Mouse (Mus musculus) CH12.LX (cell line): ENCODE results near the gene Atp5b. TPM values are rescaled to one million over a fixed set of nuclear protein-coding genes. Genes with fewer than 3 reads are reported as not detected.

Source experiments
- DNase-seq: peaks from one replicate; pipeline ENCODE4 v3.0.0-alpha.2; 2013; ENCODE audit errors: extremely low read depth
- H3K27ac ChIP-seq: 2 replicates; pipeline ENCODE4 v1.5.1; 2012; ENCODE audit warnings: low read depth, mild to moderate bottlenecking, control low read depth, moderate library complexity; ENCODE audit not compliant: insufficient read depth
- H3K27me3 ChIP-seq: replicated peaks from 2 replicates; pipeline ENCODE3; 2012; ENCODE audit warnings: inconsistent platforms
- H3K36me3 ChIP-seq, 2 experiments: replicated peaks in 1 of 2; 2 replicates each; pipeline versions ENCODE3 to v1.6.1; 2012; ENCODE audit warnings: inconsistent platforms in 1 of 2, low read length in 1 of 2, mild to moderate bottlenecking in 1 of 2, mixed read lengths in 1 of 2, moderate library complexity in 1 of 2; ENCODE audit not compliant: control insufficient read depth in 1 of 2, insufficient read depth in 1 of 2
- H3K4me1 ChIP-seq, 2 experiments: 2 replicates each; pipeline ENCODE4 v1.6.1; 2012; ENCODE audit warnings: inconsistent platforms in 1 of 2, moderate library complexity in 1 of 2; ENCODE audit not compliant: insufficient read depth in 2 of 2, control insufficient read depth in 1 of 2
- H3K4me2 ChIP-seq: 2 replicates; pipeline ENCODE4 v1.6.1; 2012; ENCODE audit warnings: low read depth, mild to moderate bottlenecking, control low read depth; ENCODE audit not compliant: poor library complexity, insufficient read depth, severe bottlenecking
- H3K4me3 ChIP-seq, 3 experiments: fragments of 150-350 bp in 1 of 3; sonication (generic) in 1 of 3; replicated peaks in 1 of 3; 2 replicates each; pipeline versions ENCODE3 to v1.5.1; 2011 to 2012; ENCODE audit warnings: low read depth in 2 of 3, low read length in 2 of 3, mild to moderate bottlenecking in 2 of 3, moderate library complexity in 2 of 3, control low read depth in 1 of 3, improper control_type of control experiment in 1 of 3, inconsistent platforms in 1 of 3, mixed read lengths in 1 of 3; ENCODE audit not compliant: poor library complexity in 1 of 3
- H3K79me2 ChIP-seq: replicated peaks from 2 replicates; pipeline ENCODE4 v1.6.1; 2012; ENCODE audit warnings: mild to moderate bottlenecking, moderate library complexity; ENCODE audit not compliant: control insufficient read depth, poor library complexity, insufficient read depth, severe bottlenecking; ENCODE audit errors: extremely low read depth
- H3K9ac ChIP-seq: 2 replicates; pipeline ENCODE4 v1.6.1; 2012; ENCODE audit warnings: low read depth, mild to moderate bottlenecking, control low read depth, moderate library complexity; ENCODE audit not compliant: insufficient read depth
- H3K9me3 ChIP-seq: replicated peaks from 2 replicates; pipeline ENCODE3; 2012; ENCODE audit warnings: low read length, inconsistent platforms, mixed read lengths
- BHLHE40 ChIP-seq: IDR thresholded peaks from 2 replicates; pipeline ENCODE4 v1.6.1; 2011; ENCODE audit warnings: mild to moderate bottlenecking, low read depth, low read length, improper control_type of control experiment
- CHD1 ChIP-seq: IDR thresholded peaks from 2 replicates; pipeline ENCODE4 v1.6.1; 2012; ENCODE audit warnings: low read depth, low read length, improper control_type of control experiment, inconsistent platforms
- E2F4 ChIP-seq: IDR thresholded peaks from 2 replicates; pipeline ENCODE4 v1.6.1; 2011; ENCODE audit warnings: low read depth, low read length, improper control_type of control experiment; ENCODE audit not compliant: insufficient replicate concordance
- ELF1 ChIP-seq: IDR thresholded peaks from 2 replicates; pipeline ENCODE4 v1.6.1; 2014; ENCODE audit warnings: low read depth, mild to moderate bottlenecking, inconsistent platforms, low read length, improper control_type of control experiment
- ETS1 ChIP-seq: conservative IDR thresholded peaks from 2 replicates; pipeline ENCODE4 v1.6.1; 2012; ENCODE audit warnings: low read depth, mild to moderate bottlenecking, inconsistent platforms, low read length, improper control_type of control experiment, moderate library complexity
- GABPA ChIP-seq: IDR thresholded peaks from 2 replicates; pipeline ENCODE4 v1.6.1; 2012; ENCODE audit warnings: low read depth, low read length, improper control_type of control experiment, inconsistent platforms; ENCODE audit not compliant: insufficient replicate concordance
- JUN ChIP-seq: IDR thresholded peaks from 2 replicates; pipeline ENCODE4 v1.6.1; 2011; ENCODE audit warnings: low read depth, mild to moderate bottlenecking, low read length, improper control_type of control experiment, moderate library complexity; ENCODE audit not compliant: insufficient read depth
- KAT2A ChIP-seq: IDR thresholded peaks from 2 replicates; pipeline ENCODE4 v1.6.1; 2012; ENCODE audit warnings: low read length, improper control_type of control experiment, inconsistent platforms; ENCODE audit not compliant: insufficient replicate concordance
- MAX ChIP-seq: IDR thresholded peaks from 2 replicates; pipeline ENCODE4 v1.6.1; 2011; ENCODE audit warnings: low read length, improper control_type of control experiment
- MAZ ChIP-seq: IDR thresholded peaks from 2 replicates; pipeline ENCODE4 v1.6.1; 2012; ENCODE audit warnings: low read depth, mild to moderate bottlenecking, inconsistent platforms, low read length, improper control_type of control experiment, moderate library complexity
- MYC ChIP-seq: IDR thresholded peaks from 2 replicates; pipeline ENCODE4 v1.6.1; 2011; ENCODE audit warnings: low read depth, mild to moderate bottlenecking, improper control_type of control experiment, low read length
- PAX5 ChIP-seq: IDR thresholded peaks from 2 replicates; pipeline ENCODE4 v1.6.1; 2012; ENCODE audit warnings: low read length, inconsistent platforms, mixed read lengths
- POLR2A ChIP-seq: IDR thresholded peaks from 2 replicates; pipeline ENCODE4 v1.6.1; 2011; ENCODE audit warnings: low read depth, mild to moderate bottlenecking, improper control_type of control experiment, low read length
- RCOR1 ChIP-seq: conservative IDR thresholded peaks from 2 replicates; pipeline ENCODE4 v1.6.1; 2012; ENCODE audit warnings: low read depth, mild to moderate bottlenecking, inconsistent platforms, low read length, improper control_type of control experiment
- TBP ChIP-seq: conservative IDR thresholded peaks from 2 replicates; pipeline ENCODE4 v1.6.1; 2011; ENCODE audit warnings: low read depth, low read length, improper control_type of control experiment
- UBTF ChIP-seq: IDR thresholded peaks from 2 replicates; pipeline ENCODE4 v1.6.1; 2012; ENCODE audit warnings: low read depth, mild to moderate bottlenecking, inconsistent platforms, low read length, improper control_type of control experiment, moderate library complexity
- USF1 ChIP-seq: IDR thresholded peaks from 2 replicates; pipeline ENCODE4 v1.6.1; 2014; ENCODE audit warnings: low read depth, mild to moderate bottlenecking, inconsistent platforms, low read length, improper control_type of control experiment
- USF2 ChIP-seq: conservative IDR thresholded peaks from 2 replicates; pipeline ENCODE4 v1.6.1; 2011; ENCODE audit warnings: low read depth, low read length, improper control_type of control experiment
- ZC3H11A ChIP-seq: IDR thresholded peaks from 2 replicates; pipeline ENCODE4 v1.6.1; 2012; ENCODE audit warnings: low read depth, mild to moderate bottlenecking, inconsistent platforms, low read length, improper control_type of control experiment
- ZMIZ1 ChIP-seq: IDR thresholded peaks from 2 replicates; pipeline ENCODE4 v1.6.1; 2012; ENCODE audit warnings: low read depth, mild to moderate bottlenecking, inconsistent platforms, low read length, improper control_type of control experiment
- ZNF384 ChIP-seq: IDR thresholded peaks from 2 replicates; pipeline ENCODE4 v1.6.1; 2012; ENCODE audit warnings: low read depth, low read length, improper control_type of control experiment, inconsistent platforms
- dilution Hi-C: fragments of 300-500 bp; cut with MboI; formaldehyde crosslinking; loops from 2 replicates; pipeline ENCODE4 v1.14.3; 2020; ENCODE audit warnings: low sequenced_read_pairs; ENCODE audit not compliant: extremely low pct_unique_long_range_greater_than_20kb, extremely low pct_ligation_motif_present
- in situ Hi-C: fragments of 300-500 bp; cut with MboI; formaldehyde crosslinking; loops from 3 replicates; pipeline ENCODE4 v1.14.3; 2019; ENCODE audit warnings: low sequenced_read_pairs, low pct_ligation_motif_present, low pct_unique_long_range_greater_than_20kb, mixed read lengths
- polyA plus RNA-seq: library from polyadenylated mRNA; unstranded; fragments of >175 nt; gene quantifications from 2 replicates; pipeline ENCODE4 v1.2.1, GENCODE M21; 2012; ENCODE audit warnings: low read depth; ENCODE audit not compliant: insufficient read length
- total RNA-seq, 2 experiments: library from RNA; depleted of rRNA; stranded (reverse); fragments of 300-350 nt in 1 of 2; fragments of >200 nt in 1 of 2; gene quantifications; 2 replicates each; pipeline ENCODE4 v1.2.3; 2012 to 2014

The Atp5b gene
- total and polyA plus RNA-seq, 3 experiments, result 1,607 to 1,775 (median 1,695) TPM

- Histone ChIP-seq H3K9me3 (no peaks in the 10 kb centered on the region), H3K27me3 (no peaks in the 10 kb centered on the region), H3K36me3 (peaks cover 51 to 81% of the 10 kb centered on the region in 2 experiments), H3K79me2 (peaks cover 21% of the 10 kb centered on the region), H3K27ac (no peak overlapping the region), H3K4me1 (peaks cover 5 to 37% of the 10 kb centered on the region in 2 experiments; a peak in 3 of 4 replicates), H3K4me2 (no peak overlapping the region), H3K9ac (no peak overlapping the region), H3K4me3 (no peak overlapping the region)
- in situ Hi-C loops, result no loop called here
- TF ChIP-seq MYC (no peak), USF1 (no peak), ZNF384 (no peak), UBTF (no peak), ZC3H11A (no peak), MAZ (no peak), CHD1 (no peak), JUN (no peak), TBP (no peak), GABPA (no peak), ETS1 (no peak), ELF1 (no peak), USF2 (no peak), BHLHE40 (no peak), MAX (no peak), ZMIZ1 (no peak), E2F4 (no peak), POLR2A (no peak), RCOR1 (no peak), KAT2A (no peak)
- dilution Hi-C loops, result no loop called here
- no peak for DNase-seq
Measured at GRCm38 (mm10) chr10:128110103-128110761, 27.2 kb downstream of the Atp5b start.

GRCm38 (mm10) chr10:128111227-128111626, 28.2 kb downstream of the Atp5b start:
- dilution Hi-C loops, result no loop called here
- Histone ChIP-seq H3K4me2 (no peak overlapping the region), H3K9ac (no peak overlapping the region), H3K36me3 (peaks cover 61 to 86% of the 10 kb centered on the region in 2 experiments), H3K4me1 (peaks cover 5 to 37% of the 10 kb centered on the region in 2 experiments; a peak in 3 of 4 replicates), H3K27me3 (no peaks in the 10 kb centered on the region), H3K27ac (no peak overlapping the region), H3K9me3 (no peaks in the 10 kb centered on the region), H3K79me2 (peaks cover 14% of the 10 kb centered on the region; the same call in 1 of the 2 replicates), H3K4me3 (no peak overlapping the region)
- in situ Hi-C loops, result no loop called here
- no peak for TF ChIP-seq PAX5
- DNase-seq, result no peak
